Mouse (Mus musculus) heart, adult 2 months (tissue): ENCODE measurements at regions not wholly inside any gene's neighbourhood (a gene's known extent, or its start where the extent isn't known, plus 50 kb on each side); places are given as distances from the start of the nearest gene placed in this dataset.

Source experiments
- CTCF ChIP-seq: fragments of 200-600 bp; IDR thresholded peaks from 2 replicates; pipeline ENCODE4 v1.8.1; 2022; ENCODE audit warnings: antibody characterized with exemption, mild to moderate bottlenecking, moderate library complexity
- EP300 ChIP-seq: fragments of 200-500 bp; IDR thresholded peaks from 2 replicates; pipeline ENCODE4 v1.6.1; 2011; ENCODE audit warnings: low read depth, low read length, control low read depth; ENCODE audit not compliant: insufficient read depth
- POLR2A ChIP-seq: fragments of 200-500 bp; IDR thresholded peaks from 2 replicates; pipeline ENCODE4 v1.6.1; 2011; ENCODE audit warnings: mild to moderate bottlenecking, low read depth, low read length, control low read depth; ENCODE audit not compliant: insufficient read depth

DNA sequence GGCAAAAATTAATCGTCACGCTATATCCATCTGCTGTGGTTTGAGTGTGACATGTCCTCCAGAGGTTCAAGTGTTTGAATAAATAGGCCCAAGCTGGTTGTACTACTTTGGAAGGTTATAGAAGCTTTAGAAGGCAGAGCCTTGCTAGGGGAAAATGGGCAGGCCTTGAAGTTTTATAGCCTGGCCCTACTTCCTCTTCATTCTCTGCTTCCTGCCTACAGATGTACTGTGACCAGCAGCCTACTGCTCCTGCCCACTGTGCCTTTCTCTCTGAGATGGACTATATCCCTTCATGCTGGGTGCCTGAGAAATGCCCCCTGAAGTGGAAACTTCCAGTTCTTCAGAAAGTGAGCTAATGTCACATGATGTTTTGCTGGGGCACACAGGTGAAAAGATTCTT lies 133.3 kb upstream of the Nrp1 start:
- no peak for TF ChIP-seq POLR2A
- TF ChIP-seq CTCF: no peak
- TF ChIP-seq EP300: no peak
